In the genomic region with DNA sequence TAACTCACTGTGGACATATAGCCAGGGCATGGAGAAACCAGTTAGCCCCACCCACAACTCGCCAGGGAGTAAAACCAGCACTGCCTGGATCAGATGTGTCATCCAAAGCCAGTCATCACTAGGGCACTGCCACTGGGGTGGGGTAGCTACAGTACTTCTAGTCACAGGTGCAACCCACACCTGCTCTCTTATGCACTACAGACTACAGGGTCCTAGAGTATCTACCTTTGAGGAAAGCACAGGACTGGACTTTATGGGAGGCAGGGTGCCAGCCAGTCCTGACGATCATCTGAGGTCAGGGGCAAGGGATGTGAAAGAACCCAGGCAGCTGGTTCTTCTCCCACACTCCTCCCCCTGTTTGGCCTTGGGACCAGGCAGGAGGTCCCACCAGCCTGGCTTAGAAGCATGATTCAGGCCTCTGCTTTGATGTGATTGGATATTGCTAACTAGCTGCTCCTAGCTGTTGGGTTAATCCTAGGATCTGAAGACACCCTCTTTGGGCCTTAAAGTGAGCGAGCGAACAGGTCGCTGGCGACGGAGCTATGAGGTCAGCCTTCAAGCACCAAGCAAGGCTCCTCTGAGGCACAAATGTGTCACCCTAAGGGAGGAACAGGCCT, we compare ENCODE assay signal across 8 mouse cellular contexts. TPM values are rescaled to one million over a fixed set of nuclear protein-coding genes. Genes with fewer than 3 reads are reported as not detected.
DNase-seq lines count a peak whose midpoint lies in the region; ATAC-seq and TF ChIP-seq lines count a peak whose summit lies in the region.
"Had no signal": no experiment of that assay in that cellular context is flagged by ENCODE, and none has a peak within 500 bp of the region (broad histone marks: within the 10 kb centered on the region; RNA-seq: fewer than 3 reads in every experiment).

No protein-coding gene starts in this region.

- no peak for TF ChIP-seq POLR2A in liver, adult 2 months (IDR thresholded peaks at IDR 0.05; ENCODE audit: extremely low read depth, insufficient read depth, low read length)

- TF ChIP-seq CTCF in Patski (IDR thresholded peaks at IDR 0.05) = no peak
- no peak for TF ChIP-seq CTCF in liver, adult 2 months (IDR thresholded peaks at IDR 0.05; ENCODE audit: low read depth, low read length)

- peak overlapping the region; percentile 44 for H3K4me2 ChIP-seq in midbrain, embryonic 16.5 days (ENCODE audit: low read length)

- POLR2A ChIA-PET in Patski (lab: Charles Lee) = interaction anchor here (1.3 kb wide), 1 partner anchor 25 kb away, joined by 3 read pairs; the partner anchor contains the start of gene Hras

- H3K9me3 ChIP-seq in erythroblast, embryonic 14.5 days (ENCODE audit: control insufficient read depth, low read length) = no peaks in the 10 kb centered on the region
- H3K9me3 ChIP-seq in hindbrain, embryonic 10.5 days = no peaks in the 10 kb centered on the region
- H3K9me3 ChIP-seq in midbrain, embryonic 16.5 days (replicated peaks; ENCODE audit: control insufficient read depth, low read length, poor library complexity, severe bottlenecking) = no peaks in the 10 kb centered on the region

- H3K79me2 ChIP-seq in liver, adult 2 months (ENCODE audit: control insufficient read depth, insufficient read depth, low read length) = no peaks in the 10 kb centered on the region; the same call in 1 of the 2 replicates

- peak overlapping the region; percentile 67 for H3K9ac ChIP-seq in liver, adult 2 months (ENCODE audit: low read depth, low read length)
- H3K9ac ChIP-seq in midbrain, embryonic 16.5 days (ENCODE audit: low read depth, low read length) = peak overlapping the region; percentile 59; the same call in 1 of the 2 replicates

- WGBS in hindbrain, embryonic 10.5 days = 17% methylated on average over 7 of the region's 7 CpGs
- WGBS in liver, adult 2 months = 11% methylated on average over 7 of the region's 7 CpGs
- 22% methylated on average over 7 of the region's 7 CpGs for WGBS in midbrain, embryonic 16.5 days

- H3K4me1 ChIP-seq in erythroblast, embryonic 14.5 days (ENCODE audit: control insufficient read depth) = peaks cover 74% of the 10 kb centered on the region
- H3K4me1 ChIP-seq in hindbrain, embryonic 10.5 days (replicated peaks) = peaks cover 29% of the 10 kb centered on the region
- H3K4me1 ChIP-seq in liver, adult 2 months (ENCODE audit: control insufficient read depth, insufficient read depth, low read length) = peaks cover 19% of the 10 kb centered on the region; the same call in 1 of the 2 replicates
- H3K4me1 ChIP-seq in midbrain, embryonic 16.5 days (ENCODE audit: control insufficient read depth, insufficient read depth, low read length) = peaks cover 6% of the 10 kb centered on the region

- CTCF ChIA-PET in Patski (lab: Charles Lee) = interaction anchor here (0.7 kb wide), 1 partner anchor 8 kb away, joined by 3 read pairs; no protein-coding TSS in a partner anchor

- H3K36me3 ChIP-seq in erythroblast, embryonic 14.5 days (ENCODE audit: control insufficient read depth) = peaks cover 32% of the 10 kb centered on the region
- H3K36me3 ChIP-seq in hindbrain, embryonic 10.5 days = peaks cover 31% of the 10 kb centered on the region
- peaks cover 21% of the 10 kb centered on the region for H3K36me3 ChIP-seq in liver, adult 2 months (ENCODE audit: control insufficient read depth, insufficient read depth, low read length)
- no peaks in the 10 kb centered on the region for H3K36me3 ChIP-seq in midbrain, embryonic 16.5 days (ENCODE audit: control insufficient read depth, insufficient read depth, low read length)

- peak; percentile 42 for DNase-seq in Patski (ENCODE audit: low read depth, low spot score)
- DNase-seq in hindbrain, embryonic 10.5 days (ENCODE audit: low spot score) = no peak
- peak; percentile 16 for DNase-seq in liver, adult 2 months (ENCODE audit: extremely low read depth, low read depth, low spot score)
- DNase-seq in frontal cortex, postnatal 10 days (ENCODE audit: low spot score in 2 of 2) = no peak

- in situ Hi-C loops in Patski (cut with MboI; ENCODE audit: low pct_unique_long_range_greater_than_20kb) = loop anchor here (25.0 kb wide), 1 partner anchor 1056 kb away; the partner anchor contains the start of genes Echs1, Fuom and Paox

- no peaks in the 10 kb centered on the region for H3K27me3 ChIP-seq in Patski
- H3K27me3 ChIP-seq in erythroblast, embryonic 14.5 days (ENCODE audit: control insufficient read depth) = no peaks in the 10 kb centered on the region
- H3K27me3 ChIP-seq in hindbrain, embryonic 10.5 days (ENCODE audit: insufficient read depth, poor library complexity, severe bottlenecking) = peaks cover 5% of the 10 kb centered on the region; the same call in 1 of the 2 replicates
- no peaks in the 10 kb centered on the region for H3K27me3 ChIP-seq in liver, adult 2 months (ENCODE audit: control insufficient read depth, insufficient read depth, low read length)
- H3K27me3 ChIP-seq in midbrain, embryonic 16.5 days (ENCODE audit: control insufficient read depth, insufficient read depth, low read depth, low read length) = no peaks in the 10 kb centered on the region

- ATAC-seq in CD4-positive, CD25-positive, alpha-beta regulatory T cell, adult 4 months = peak; percentile 1
- ATAC-seq in Patski = peak; percentile 64
- ATAC-seq in midbrain, embryonic 16.5 days = no peak

- peak overlapping the region; percentile 69 for H3K4me3 ChIP-seq in erythroblast, embryonic 14.5 days (replicated peaks)
- H3K4me3 ChIP-seq in hindbrain, embryonic 10.5 days = peak overlapping the region; percentile 49
- H3K4me3 ChIP-seq in liver, adult 2 months (ENCODE audit: insufficient read depth, low read depth, low read length) = peak overlapping the region; percentile 61
- peak overlapping the region; percentile 9 for H3K4me3 ChIP-seq in midbrain, embryonic 16.5 days (ENCODE audit: low read depth, low read length)

- H3K27ac ChIP-seq in hindbrain, embryonic 10.5 days = peak overlapping the region; percentile 79
- H3K27ac ChIP-seq in liver, adult 2 months (replicated peaks; ENCODE audit: insufficient read depth, low read depth, low read length) = peak overlapping the region; percentile 61
- no peak overlapping the region for H3K27ac ChIP-seq in midbrain, embryonic 16.5 days (ENCODE audit: low read length)

RNA-seq across cellular contexts. Expression of gene Rnh1, which starts 4.6 kb away (rescaled TPM):
- polyA plus RNA-seq in CD4-positive, CD25-positive, alpha-beta regulatory T cell, adult 4 months (2017; shearing (Covaris generic)) = 100 to 1,000 TPM; 121 to 188 TPM
- 292 TPM for polyA plus RNA-seq in Patski (2021)
- polyA plus RNA-seq in erythroblast, embryonic 14.5 days (2012) = 0.48 and 1.5 TPM in 2 replicates
- polyA plus RNA-seq in hindbrain, embryonic 10.5 days (2016; fragmentation: Nextera tagmentation; extraction: Ambion mirVana) = 68.4 and 72.4 TPM in 2 replicates
- 106 and 108 TPM in 2 replicates for total RNA-seq in liver, adult 2 months (2014; rRNA removed)
- polyA plus RNA-seq in liver, adult 2 months (2012; rRNA removed) = 134 and 136 TPM in 2 replicates
- 35.3 and 37.8 TPM in 2 replicates for polyA plus RNA-seq in midbrain, embryonic 16.5 days (2015; fragmentation: Nextera tagmentation; extraction: Ambion mirVana)

RNA-seq across cellular contexts. Expression of gene Hras, which starts 25.8 kb away (rescaled TPM):
- polyA plus RNA-seq in CD4-positive, CD25-positive, alpha-beta regulatory T cell, adult 4 months (2017; shearing (Covaris generic)) = 1 to 10 TPM; 3.8 to 4.3 TPM
- 80.1 TPM for polyA plus RNA-seq in Patski (2021)
- polyA plus RNA-seq in erythroblast, embryonic 14.5 days (2012) = 34.0 and 43.9 TPM in 2 replicates
- 96.8 and 115 TPM in 2 replicates for polyA plus RNA-seq in hindbrain, embryonic 10.5 days (2016; fragmentation: Nextera tagmentation; extraction: Ambion mirVana)
- 37.6 and 53.8 TPM in 2 replicates for total RNA-seq in liver, adult 2 months (2014; rRNA removed)
- polyA plus RNA-seq in liver, adult 2 months (2012; rRNA removed) = 50.4 and 58.9 TPM in 2 replicates
- 139 and 144 TPM in 2 replicates for polyA plus RNA-seq in midbrain, embryonic 16.5 days (2015; fragmentation: Nextera tagmentation; extraction: Ambion mirVana)

RNA-seq across cellular contexts. Expression of gene Lrrc56, which starts 25.9 kb away (rescaled TPM):
- polyA plus RNA-seq in CD4-positive, CD25-positive, alpha-beta regulatory T cell, adult 4 months (2017; shearing (Covaris generic)) = 1 to 10 TPM; 2.2 to 4.5 TPM
- 13.7 TPM for polyA plus RNA-seq in Patski (2021)
- 19.2 and 22.6 TPM in 2 replicates for polyA plus RNA-seq in erythroblast, embryonic 14.5 days (2012)
- 14.9 and 17.3 TPM in 2 replicates for polyA plus RNA-seq in hindbrain, embryonic 10.5 days (2016; fragmentation: Nextera tagmentation; extraction: Ambion mirVana)
- 1.8 and 2.1 TPM in 2 replicates for total RNA-seq in liver, adult 2 months (2014; rRNA removed)
- 4.4 and 4.8 TPM in 2 replicates for polyA plus RNA-seq in liver, adult 2 months (2012; rRNA removed)
- 11.5 and 12.7 TPM in 2 replicates for polyA plus RNA-seq in midbrain, embryonic 16.5 days (2015; fragmentation: Nextera tagmentation; extraction: Ambion mirVana)

RNA-seq across cellular contexts. Expression of gene Ptdss2, which starts 45.8 kb away (rescaled TPM):
- polyA plus RNA-seq in CD4-positive, CD25-positive, alpha-beta regulatory T cell, adult 4 months (2017; shearing (Covaris generic)) = 10 to 100 TPM in 1 of 2 experiments, 1 to 10 TPM in 1; 6.7 to 10.1 TPM
- polyA plus RNA-seq in Patski (2021) = 96.0 TPM
- 148 and 156 TPM in 2 replicates for polyA plus RNA-seq in erythroblast, embryonic 14.5 days (2012)
- 80.1 and 80.2 TPM in 2 replicates for polyA plus RNA-seq in hindbrain, embryonic 10.5 days (2016; fragmentation: Nextera tagmentation; extraction: Ambion mirVana)
- 5.2 and 5.4 TPM in 2 replicates for total RNA-seq in liver, adult 2 months (2014; rRNA removed)
- 10.7 and 13.5 TPM in 2 replicates for polyA plus RNA-seq in liver, adult 2 months (2012; rRNA removed)
- 81.6 and 82.6 TPM in 2 replicates for polyA plus RNA-seq in midbrain, embryonic 16.5 days (2015; fragmentation: Nextera tagmentation; extraction: Ambion mirVana)

RNA-seq across cellular contexts. Expression of gene Lmntd2, which starts 45.9 kb away (rescaled TPM):
- polyA plus RNA-seq in CD4-positive, CD25-positive, alpha-beta regulatory T cell, adult 4 months (2017; shearing (Covaris generic)) = 1 to 10 TPM; 8.5 to 9.6 TPM
- 4.5 TPM for polyA plus RNA-seq in Patski (2021)
- polyA plus RNA-seq in erythroblast, embryonic 14.5 days (2012) = 0.28 and 0.51 TPM in 2 replicates
- polyA plus RNA-seq in hindbrain, embryonic 10.5 days (2016; fragmentation: Nextera tagmentation; extraction: Ambion mirVana) = 3.9 and 4.0 TPM in 2 replicates
- 0.47 and 0.83 TPM in 2 replicates for total RNA-seq in liver, adult 2 months (2014; rRNA removed)
- 1.4 and 2.2 TPM in 2 replicates for polyA plus RNA-seq in liver, adult 2 months (2012; rRNA removed)
- 0.23 and 0.81 TPM in 2 replicates for polyA plus RNA-seq in midbrain, embryonic 16.5 days (2015; fragmentation: Nextera tagmentation; extraction: Ambion mirVana)
- total RNA-seq: layer of hippocampus, postnatal 10 days had no signal

Comparison
In these comparisons a context has a peak if more than half of its experiments do, and no peak if none do; other contexts are left out.
1. DNase-seq: peak in Patski (single experiment) and liver, adult 2 months (single experiment); none in hindbrain, embryonic 10.5 days (single experiment) and frontal cortex, postnatal 10 days (0 of 2).
2. H3K4me3 ChIP-seq: peak in every context shown above with its lines; median percentile 69 in erythroblast, embryonic 14.5 days; 61 in liver, adult 2 months; 49 in hindbrain, embryonic 10.5 days; 9 in midbrain, embryonic 16.5 days.
3. RNA of gene Rnh1, which starts 4.6 kb away (polyA plus RNA-seq): 292 TPM in Patski (single experiment), 121 to 188 TPM in CD4-positive, CD25-positive, alpha-beta regulatory T cell, adult 4 months, 134 to 136 TPM in liver, adult 2 months, 68.4 to 72.4 TPM in hindbrain, embryonic 10.5 days and 35.3 to 37.8 TPM in midbrain, embryonic 16.5 days; 0.48 to 1.5 TPM in erythroblast, embryonic 14.5 days; every median in the first group is over 10 times any median in the second.